Mouse (Mus musculus): ENCODE data around the gene Macrod2.

- TF ChIP-seq USF1 (IDR thresholded peaks at IDR 0.05; ENCODE audit: low read depth) (no peak), CTCF (IDR thresholded peaks at IDR 0.05; ENCODE audit: control insufficient read depth, insufficient read depth, insufficient read length) (no peak), MYOG (IDR thresholded peaks at IDR 0.05; ENCODE audit: control insufficient read depth, extremely low read depth, insufficient read length) (no peak), MYOD1 (IDR thresholded peaks at IDR 0.05; ENCODE audit: control insufficient read depth, insufficient read length, low read depth) (no peak), FOSL1 (IDR thresholded peaks at IDR 0.05; ENCODE audit: insufficient read depth, low read length, poor library complexity, severe bottlenecking) (no peak), CEBPB (IDR thresholded peaks at IDR 0.05; ENCODE audit: low read depth) (no peak), MAX (IDR thresholded peaks at IDR 0.05) (no peak)
Observed at GRCm38 (mm10) chr2:140668311-140668710, 273.2 kb downstream of the Macrod2 start.

Data from C2C12 (cell line).